Mouse (Mus musculus) myocyte (in vitro differentiated cells): ENCODE measurements at regions not wholly inside any gene's neighbourhood (a gene's known extent, or its start where the extent isn't known, plus 50 kb on each side); places are given as distances from the start of the nearest gene placed in this dataset.

ENCODE experiments used
- H3K27me3 ChIP-seq: one replicate; pipeline ENCODE4 v1.6.1; 2011; ENCODE audit not compliant: control insufficient read depth, insufficient read depth, insufficient read length
- H3K36me3 ChIP-seq: one replicate; pipeline ENCODE4 v1.6.1; 2011; ENCODE audit not compliant: control insufficient read depth, insufficient read depth
- H3K4me2 ChIP-seq: one replicate; pipeline ENCODE4 v1.6.1; 2011; ENCODE audit warnings: low read depth, control low read depth
- H3K4me3 ChIP-seq: one replicate; pipeline ENCODE4 v1.5.1; 2011; ENCODE audit warnings: mild to moderate bottlenecking, control low read depth, moderate library complexity
- H3K79me2 ChIP-seq: one replicate; pipeline ENCODE4 v1.6.1; 2011; ENCODE audit not compliant: control insufficient read depth, insufficient read depth
- H3ac ChIP-seq: one replicate; pipeline ENCODE4 v1.6.1; 2011; ENCODE audit not compliant: control insufficient read depth, insufficient read length
- CEBPB ChIP-seq: IDR thresholded peaks from 2 replicates; pipeline ENCODE4 v1.6.1; 2011; ENCODE audit warnings: mild to moderate bottlenecking, moderate library complexity; ENCODE audit not compliant: poor library complexity, insufficient read depth, severe bottlenecking
- E2F4 ChIP-seq: IDR thresholded peaks from one replicate; pipeline ENCODE4 v1.6.1; 2011; ENCODE audit warnings: mild to moderate bottlenecking, control low read depth, moderate library complexity; ENCODE audit not compliant: insufficient read depth
- MAX ChIP-seq: IDR thresholded peaks from one replicate; pipeline ENCODE4 v1.6.1; 2011; ENCODE audit warnings: low read depth, mild to moderate bottlenecking, control low read depth
- MYOD1 ChIP-seq, 3 experiments: IDR thresholded peaks; one replicate each; pipeline ENCODE4 v1.6.1; 2011; ENCODE audit warnings: control low read depth in 2 of 3, low read depth in 2 of 3, mild to moderate bottlenecking in 2 of 3, moderate library complexity in 1 of 3; ENCODE audit not compliant: insufficient read length in 2 of 3, control insufficient read depth in 1 of 3
- MYOG ChIP-seq, 3 experiments: IDR thresholded peaks; one replicate each; pipeline ENCODE4 v1.6.1; 2011; ENCODE audit warnings: control low read depth in 2 of 3, low read depth in 2 of 3, mild to moderate bottlenecking in 2 of 3; ENCODE audit not compliant: insufficient read length in 2 of 3, control insufficient read depth in 1 of 3, insufficient read depth in 1 of 3
- POLR2A ChIP-seq: IDR thresholded peaks from one replicate; pipeline ENCODE4 v1.6.1; 2011; ENCODE audit warnings: low read depth, mild to moderate bottlenecking, control low read depth, moderate library complexity; ENCODE audit not compliant: insufficient read length
- POLR2AphosphoS2 ChIP-seq: IDR thresholded peaks from one replicate; pipeline ENCODE4 v1.6.1; 2011; ENCODE audit warnings: low read depth, control low read depth; ENCODE audit not compliant: insufficient read length
- REST ChIP-seq: IDR thresholded peaks from one replicate; pipeline ENCODE4 v1.6.1; 2011; ENCODE audit warnings: mild to moderate bottlenecking, control low read depth, moderate library complexity; ENCODE audit not compliant: insufficient read depth, insufficient read length
- SRF ChIP-seq: IDR thresholded peaks from one replicate; pipeline ENCODE4 v1.6.1; 2011; ENCODE audit warnings: low read depth; ENCODE audit not compliant: control insufficient read depth, insufficient read length
- TCF12 ChIP-seq: IDR thresholded peaks from one replicate; pipeline ENCODE4 v1.6.1; 2011; ENCODE audit warnings: mild to moderate bottlenecking, control low read depth; ENCODE audit not compliant: poor library complexity, insufficient read depth, severe bottlenecking
- TCF3 ChIP-seq: IDR thresholded peaks from one replicate; pipeline ENCODE4 v1.6.1; 2011; ENCODE audit warnings: low read depth, control low read depth; ENCODE audit not compliant: insufficient read length
- USF1 ChIP-seq: IDR thresholded peaks from one replicate; pipeline ENCODE4 v1.6.1; 2011; ENCODE audit warnings: low read depth, mild to moderate bottlenecking, control low read depth, moderate library complexity

DNA sequence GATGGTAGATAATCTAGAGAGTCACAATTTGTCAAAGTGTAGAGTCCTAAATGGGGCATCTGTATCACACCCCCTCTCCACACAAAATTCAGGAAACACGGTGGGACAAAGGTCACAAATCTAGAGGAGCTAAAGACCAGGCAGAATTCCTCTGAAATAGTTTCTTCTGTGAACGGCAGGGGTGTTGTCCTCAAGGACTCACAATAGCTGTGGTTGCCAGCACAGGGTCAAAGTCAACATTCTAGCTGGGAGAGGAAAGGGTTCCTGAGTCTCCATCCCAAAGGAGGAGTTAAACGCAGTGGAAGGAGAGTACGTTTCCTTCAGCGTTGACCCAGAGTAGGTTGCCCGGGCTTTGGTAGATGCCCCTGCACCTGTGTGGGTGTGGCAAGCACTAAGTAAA lies 225.5 kb upstream of the Prickle1 start:
- no peak overlapping the region for H3K4me2 ChIP-seq
- TF ChIP-seq MYOG (IDR thresholded peaks at IDR 0.05; ENCODE audit: control insufficient read depth in 1 of 3, insufficient read depth in 1 of 3, insufficient read length in 2 of 3, low read depth in 2 of 3): no peak
- no peak for TF ChIP-seq TCF12
- TF ChIP-seq SRF: no peak
- no peak for TF ChIP-seq USF1
- TF ChIP-seq CEBPB: no peak
- TF ChIP-seq REST: no peak
- TF ChIP-seq MAX: no peak
- no peak for TF ChIP-seq POLR2A
- no peak for TF ChIP-seq E2F4
- TF ChIP-seq TCF3: no peak
- no peak for TF ChIP-seq POLR2AphosphoS2
- TF ChIP-seq MYOD1 (IDR thresholded peaks at IDR 0.05; ENCODE audit: control insufficient read depth in 1 of 3, insufficient read length in 2 of 3, low read depth in 2 of 3): no peak
- no peak overlapping the region for H3K4me3 ChIP-seq
- H3K79me2 ChIP-seq: no peaks in the 10 kb centered on the region
- no peaks in the 10 kb centered on the region for H3K36me3 ChIP-seq
- no peak overlapping the region for H3ac ChIP-seq
- H3K27me3 ChIP-seq: no peaks in the 10 kb centered on the region

DNA sequence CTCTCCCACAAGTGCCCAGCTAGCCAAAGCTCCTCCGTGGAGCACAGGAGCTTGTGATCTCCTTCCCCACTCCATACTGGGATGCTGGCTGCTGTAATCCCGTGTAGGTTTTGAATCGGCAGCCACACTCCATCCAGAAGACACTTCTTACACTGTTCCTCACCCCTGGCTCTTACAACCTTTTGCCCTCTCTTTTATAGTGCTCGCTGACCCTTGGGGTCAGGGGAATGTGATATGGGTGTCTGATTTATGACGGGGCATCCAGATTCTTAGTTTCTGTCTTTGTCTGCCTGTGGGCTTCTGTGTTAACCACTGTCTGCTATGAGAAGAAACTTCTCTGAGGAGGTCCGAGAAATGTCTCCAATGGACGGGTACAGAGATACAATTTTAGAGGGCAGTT lies 216.3 kb upstream of the Prickle1 start:
- Histone ChIP-seq H3K4me3 (no peak overlapping the region), H3K4me2 (no peak overlapping the region), H3K27me3 (no peaks in the 10 kb centered on the region), H3ac (no peak overlapping the region), H3K79me2 (no peaks in the 10 kb centered on the region), H3K36me3 (no peaks in the 10 kb centered on the region)
- TF ChIP-seq USF1 (no peak), CEBPB (no peak), REST (no peak), MAX (no peak), POLR2AphosphoS2 (no peak)

DNA sequence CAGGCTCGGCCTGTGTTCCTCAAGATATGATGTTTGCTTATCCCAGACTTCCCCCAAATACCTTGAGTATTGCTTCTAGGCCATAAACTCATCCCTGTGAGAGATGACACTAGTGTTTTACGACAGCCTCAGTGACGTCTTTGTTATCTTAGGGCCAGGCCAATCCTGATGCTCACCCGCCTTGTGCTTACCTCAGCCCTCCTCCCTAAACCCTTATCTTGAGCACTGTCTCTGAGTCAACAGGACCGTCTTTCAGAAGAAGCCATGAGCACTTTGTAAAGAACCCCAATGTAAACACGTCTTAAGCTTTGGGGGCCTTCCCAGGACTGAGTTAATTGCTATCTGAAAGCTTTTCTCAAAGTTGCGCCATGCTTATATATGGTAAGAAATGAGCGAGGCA lies 212.3 kb upstream of the Prickle1 start:
- Histone ChIP-seq H3K79me2 (no peaks in the 10 kb centered on the region), H3K4me3 (no peak overlapping the region), H3ac (no peak overlapping the region), H3K36me3 (no peaks in the 10 kb centered on the region), H3K4me2 (no peak overlapping the region), H3K27me3 (no peaks in the 10 kb centered on the region)
- TF ChIP-seq REST: no peak
- TF ChIP-seq MAX: no peak
- TF ChIP-seq USF1: no peak
- TF ChIP-seq POLR2AphosphoS2: no peak
- TF ChIP-seq CEBPB: no peak
- no peak for TF ChIP-seq TCF12

DNA sequence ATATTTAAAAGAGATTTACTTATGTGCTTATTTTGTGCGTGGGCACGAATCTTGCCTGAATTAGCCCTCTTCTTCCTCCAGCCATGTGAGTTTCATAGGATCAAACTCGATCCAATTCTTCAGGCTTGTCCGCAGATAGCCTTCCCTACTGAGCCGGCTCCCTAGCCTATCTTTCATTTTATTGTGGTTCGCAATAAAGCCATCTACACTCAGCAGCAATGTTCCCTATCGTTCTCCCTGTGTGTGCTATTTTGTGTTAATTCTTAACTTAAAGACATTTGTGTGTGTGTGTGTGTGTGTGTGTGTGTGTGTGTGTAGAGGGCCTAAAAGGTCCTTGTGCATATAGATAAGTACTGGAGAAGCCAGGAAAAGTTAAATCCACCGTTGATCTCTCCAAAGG lies 211.8 kb upstream of the Prickle1 start:
- Histone ChIP-seq H3K79me2 (no peaks in the 10 kb centered on the region), H3K4me3 (no peak overlapping the region), H3ac (no peak overlapping the region), H3K4me2 (no peak overlapping the region), H3K36me3 (no peaks in the 10 kb centered on the region), H3K27me3 (no peaks in the 10 kb centered on the region)
- TF ChIP-seq SRF (no peak), MYOD1 (IDR thresholded peaks at IDR 0.05; ENCODE audit: control insufficient read depth in 1 of 3, insufficient read length in 2 of 3, low read depth in 2 of 3) (no peak), MYOG (IDR thresholded peaks at IDR 0.05; ENCODE audit: control insufficient read depth in 1 of 3, insufficient read depth in 1 of 3, insufficient read length in 2 of 3, low read depth in 2 of 3) (no peak), E2F4 (no peak), TCF12 (no peak), POLR2AphosphoS2 (no peak), POLR2A (no peak), MAX (no peak), REST (no peak), CEBPB (no peak), TCF3 (no peak), USF1 (no peak)

DNA sequence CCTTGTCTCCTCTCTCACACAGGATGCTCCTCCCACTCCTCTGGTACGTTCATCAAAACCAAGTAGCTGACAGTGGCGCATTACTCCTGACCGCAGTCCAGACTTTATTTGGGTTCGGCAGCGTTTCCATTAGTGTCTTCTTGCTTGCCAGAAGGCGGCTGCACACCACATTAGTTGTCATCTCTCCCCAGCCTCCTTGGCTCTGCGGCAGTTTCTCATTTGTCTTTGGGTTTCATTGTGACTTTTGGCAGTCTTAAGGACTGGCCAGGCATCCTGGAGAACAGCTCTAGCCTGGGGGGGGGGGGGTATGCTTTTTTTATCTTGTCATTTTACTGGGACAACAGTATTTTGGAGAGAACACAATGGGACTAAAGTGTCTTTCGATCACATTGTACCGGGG lies 209.0 kb upstream of the Prickle1 start:
- Histone ChIP-seq H3K79me2 (no peaks in the 10 kb centered on the region), H3K27me3 (no peaks in the 10 kb centered on the region), H3K4me2 (no peak overlapping the region), H3ac (no peak overlapping the region), H3K36me3 (no peaks in the 10 kb centered on the region), H3K4me3 (no peak overlapping the region)
- TF ChIP-seq CEBPB (no peak), TCF3 (no peak), TCF12 (no peak), MAX (no peak), SRF (no peak), REST (no peak), POLR2A (no peak), MYOG (IDR thresholded peaks at IDR 0.05; ENCODE audit: control insufficient read depth in 1 of 3, insufficient read depth in 1 of 3, insufficient read length in 2 of 3, low read depth in 2 of 3) (no peak), USF1 (no peak)
